Mouse (Mus musculus): ENCODE measurements around the gene Szrd1. TPM values are rescaled to one million over a fixed set of nuclear protein-coding genes. Genes with fewer than 3 reads are reported as not detected.

The Szrd1 gene
- polyA plus RNA-seq, 1 experiment from 2014 or later = 23.7 TPM

DNA sequence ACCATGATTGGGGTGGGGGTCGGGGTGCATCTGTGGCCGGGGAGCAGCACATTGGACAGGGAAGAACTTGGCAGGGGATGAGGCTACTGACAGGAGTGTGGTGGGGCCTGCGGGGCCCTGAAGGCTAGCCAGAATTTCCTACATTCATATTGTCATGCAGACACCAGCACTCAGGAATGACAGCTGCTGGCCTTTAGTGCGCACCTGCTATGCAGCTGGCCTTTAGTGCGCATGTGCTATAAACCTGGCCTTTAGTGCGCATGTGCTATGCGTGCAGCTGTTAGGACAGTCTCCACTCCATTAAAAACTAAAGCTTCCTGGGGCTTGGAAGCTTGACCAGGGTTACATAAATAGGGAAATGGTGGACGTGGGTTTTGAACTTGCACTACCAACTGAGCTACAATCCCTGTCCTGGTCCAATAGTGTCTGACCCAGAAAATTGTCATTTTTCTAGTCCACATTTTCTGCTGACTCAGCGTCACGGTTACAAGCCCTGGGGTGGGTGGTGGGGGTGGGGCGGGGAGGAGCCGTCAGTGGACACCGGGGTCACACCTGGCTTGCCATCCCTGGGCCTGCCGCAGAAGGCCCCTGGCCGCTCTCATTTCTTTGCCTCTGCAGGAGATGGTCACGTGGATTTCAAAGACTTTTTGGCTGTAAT lies 32.9 kb downstream of the Szrd1 start:
- H3K9me3 ChIP-seq (replicated peaks) = no peaks in the 10 kb centered on the region
- H3K27me3 ChIP-seq (replicated peaks) = no peaks in the 10 kb centered on the region
- 76% methylated on average over 16 of the region's 16 CpGs for WGBS
- no peak overlapping the region for H3K4me2 ChIP-seq
- H3K4me1 ChIP-seq = no peaks in the 10 kb centered on the region
- no peak overlapping the region for H3K4me3 ChIP-seq (replicated peaks)
- H3K9ac ChIP-seq (replicated peaks) = no peak overlapping the region
- peaks cover 12% of the 10 kb centered on the region for H3K36me3 ChIP-seq
- no peak for ATAC-seq (ENCODE audit: low FRiP score)
- no peak overlapping the region for H3K27ac ChIP-seq (replicated peaks)

DNA sequence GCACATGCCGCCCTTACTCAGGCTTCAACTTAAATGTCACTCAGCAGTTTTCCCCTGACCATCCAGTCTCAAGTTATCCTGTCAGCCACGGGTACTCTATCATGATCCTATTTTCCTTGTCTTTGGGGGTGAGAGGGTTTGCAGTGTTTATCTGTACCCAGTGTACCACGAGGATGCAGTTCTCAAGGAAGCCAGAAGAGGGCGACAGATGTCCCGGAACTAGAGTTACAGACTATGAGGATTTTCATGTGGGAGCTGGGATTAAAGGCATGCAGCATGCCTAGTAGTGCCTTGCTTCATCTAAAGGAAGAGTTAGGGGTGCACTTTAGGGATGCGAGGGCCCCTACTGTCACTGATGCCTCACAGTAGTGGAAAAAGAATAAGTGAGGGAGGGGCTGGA lies 37.7 kb downstream of the Szrd1 start:
- ATAC-seq (ENCODE audit: low FRiP score) = no peak
- Histone ChIP-seq H3K9me3 (replicated peaks) (no peaks in the 10 kb centered on the region), H3K9ac (replicated peaks) (no peak overlapping the region), H3K27ac (replicated peaks) (no peak overlapping the region), H3K4me3 (replicated peaks) (no peak overlapping the region), H3K4me1 (no peaks in the 10 kb centered on the region), H3K36me3 (no peaks in the 10 kb centered on the region), H3K27me3 (replicated peaks) (no peaks in the 10 kb centered on the region), H3K4me2 (no peak overlapping the region)
- WGBS = 70% methylated on average over 6 of the region's 6 CpGs

DNA sequence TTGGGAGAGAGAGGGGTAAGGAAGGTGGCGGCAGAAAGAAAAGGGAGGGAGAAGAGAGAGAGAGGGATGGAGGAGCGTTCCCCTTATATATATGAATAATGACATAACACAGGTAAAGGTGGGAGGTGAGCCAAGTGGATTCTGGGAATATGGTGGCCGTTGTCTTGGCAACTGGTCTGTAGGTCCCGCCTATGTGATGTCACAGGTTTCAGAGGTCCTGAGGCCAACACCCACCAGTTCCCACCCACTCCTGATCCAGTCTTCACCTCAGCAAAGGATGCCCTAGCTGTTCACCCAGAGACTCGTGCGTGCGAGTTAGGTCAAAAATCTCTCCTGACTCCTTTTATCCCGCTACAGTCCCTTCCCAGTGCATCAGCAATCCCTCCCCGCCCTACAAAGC lies 38.3 kb downstream of the Szrd1 start:
- no peaks in the 10 kb centered on the region for H3K4me1 ChIP-seq
- no peaks in the 10 kb centered on the region for H3K27me3 ChIP-seq (replicated peaks)
- WGBS = 93% methylated on average over 9 of the region's 9 CpGs
- no peak for ATAC-seq (ENCODE audit: low FRiP score)
- no peak overlapping the region for H3K4me3 ChIP-seq (replicated peaks)
- no peaks in the 10 kb centered on the region for H3K9me3 ChIP-seq (replicated peaks)
- H3K9ac ChIP-seq (replicated peaks) = no peak overlapping the region
- no peak overlapping the region for H3K4me2 ChIP-seq
- H3K36me3 ChIP-seq = no peaks in the 10 kb centered on the region
- H3K27ac ChIP-seq (replicated peaks) = no peak overlapping the region

DNA sequence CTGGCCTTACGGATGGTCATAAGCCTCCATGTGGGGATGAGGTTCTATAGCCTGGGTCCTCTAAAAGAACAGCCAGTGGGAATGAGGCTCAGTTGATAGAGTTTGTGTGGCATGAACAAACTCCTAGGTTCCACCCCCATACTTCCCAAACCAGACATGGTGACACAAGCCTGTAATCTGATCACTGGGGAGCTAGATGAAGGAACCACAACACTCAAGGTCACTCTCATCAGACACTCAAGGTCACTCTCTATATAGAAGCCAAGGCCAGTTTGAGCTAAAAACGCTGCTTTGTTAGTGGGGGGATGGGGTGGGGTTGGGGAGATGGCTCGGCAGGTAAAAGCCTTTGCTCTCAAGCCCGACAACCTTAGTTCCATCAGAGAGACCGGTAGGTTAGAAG lies 39.6 kb downstream of the Szrd1 start:
- Histone ChIP-seq H3K9ac (replicated peaks) (no peak overlapping the region), H3K4me3 (replicated peaks) (no peak overlapping the region), H3K27me3 (replicated peaks) (no peaks in the 10 kb centered on the region), H3K9me3 (replicated peaks) (no peaks in the 10 kb centered on the region), H3K4me2 (no peak overlapping the region), H3K27ac (replicated peaks) (no peak overlapping the region), H3K36me3 (no peaks in the 10 kb centered on the region), H3K4me1 (no peaks in the 10 kb centered on the region)
- WGBS = 84% methylated on average over 5 of the region's 5 CpGs
- no peak for ATAC-seq (ENCODE audit: low FRiP score)

DNA sequence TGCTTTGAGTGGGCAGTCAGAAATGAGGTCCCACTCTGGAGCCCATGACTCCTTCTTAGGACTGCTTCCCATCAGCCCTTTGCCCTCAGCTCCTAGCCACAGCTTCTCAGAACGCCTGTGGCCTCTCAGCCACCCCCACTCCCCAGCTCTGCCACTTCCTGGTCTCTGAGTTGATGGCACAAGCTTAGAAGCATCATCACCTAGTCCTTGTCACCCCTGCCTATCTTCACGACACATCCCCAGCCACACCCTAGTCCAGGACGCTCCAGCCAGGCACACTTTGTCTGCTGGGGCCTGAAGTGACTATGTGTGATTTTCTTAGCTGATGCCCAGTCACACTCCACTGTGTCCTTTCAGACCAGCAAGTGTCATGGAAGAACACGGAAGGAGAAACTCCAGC lies 40.6 kb downstream of the Szrd1 start:
- Histone ChIP-seq H3K9me3 (replicated peaks) (no peaks in the 10 kb centered on the region), H3K36me3 (no peaks in the 10 kb centered on the region), H3K9ac (replicated peaks) (no peak overlapping the region), H3K4me1 (no peaks in the 10 kb centered on the region), H3K4me3 (replicated peaks) (no peak overlapping the region), H3K27me3 (replicated peaks) (no peaks in the 10 kb centered on the region), H3K4me2 (no peak overlapping the region), H3K27ac (replicated peaks) (no peak overlapping the region)
- 81% methylated on average over 4 of the region's 4 CpGs for WGBS
- no peak for ATAC-seq (ENCODE audit: low FRiP score)

DNA sequence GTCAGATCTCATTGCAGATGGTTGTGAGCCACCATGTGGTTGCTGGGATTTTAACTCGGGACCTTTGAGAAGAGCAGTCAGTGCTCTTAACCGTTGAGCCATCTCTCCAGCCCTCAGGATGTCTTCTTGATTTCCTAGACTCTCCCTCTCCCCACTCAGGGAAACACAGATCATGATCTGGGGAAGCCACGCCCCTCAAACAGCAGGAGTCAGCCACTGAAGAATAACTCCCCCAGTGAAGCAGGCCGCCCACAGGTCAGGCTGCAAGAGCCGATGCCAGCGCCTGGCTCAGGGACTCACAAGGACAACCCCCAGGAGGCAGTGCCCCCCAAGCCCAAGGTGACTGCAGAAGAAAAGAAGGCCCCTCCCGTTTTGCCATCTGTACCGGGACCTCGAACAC lies 42.9 kb downstream of the Szrd1 start:
- Histone ChIP-seq H3K27me3 (replicated peaks) (no peaks in the 10 kb centered on the region), H3K9ac (replicated peaks) (no peak overlapping the region), H3K4me3 (replicated peaks) (no peak overlapping the region), H3K4me1 (no peaks in the 10 kb centered on the region), H3K4me2 (no peak overlapping the region), H3K27ac (replicated peaks) (no peak overlapping the region), H3K9me3 (replicated peaks) (no peaks in the 10 kb centered on the region), H3K36me3 (no peaks in the 10 kb centered on the region)
- 19% methylated on average over 9 of the region's 9 CpGs for WGBS
- ATAC-seq (ENCODE audit: low FRiP score) = no peak

DNA sequence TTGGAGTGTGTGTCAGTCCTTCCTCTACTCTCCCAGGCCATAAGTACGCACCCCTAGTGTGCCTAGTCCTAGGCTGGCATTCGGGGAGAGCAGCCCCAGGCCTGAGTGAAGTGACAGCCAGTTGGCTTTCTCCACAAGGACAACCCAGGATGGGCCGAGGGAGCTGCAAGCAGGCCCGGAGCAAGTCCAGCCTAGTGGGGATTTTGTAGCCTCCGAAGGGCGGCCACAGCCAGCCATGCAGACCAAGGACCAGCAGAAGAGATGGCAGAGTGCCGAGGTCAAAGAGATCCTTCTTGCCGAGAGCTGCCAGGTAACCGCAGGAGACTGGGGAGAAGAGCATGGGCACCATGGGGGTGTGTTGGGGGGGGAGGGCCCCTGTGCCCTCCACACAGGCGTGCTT lies 44.6 kb downstream of the Szrd1 start:
- 88% methylated on average over 10 of the region's 10 CpGs for WGBS
- Histone ChIP-seq H3K4me2 (no peak overlapping the region), H3K9ac (replicated peaks) (no peak overlapping the region), H3K4me3 (replicated peaks) (no peak overlapping the region), H3K4me1 (no peaks in the 10 kb centered on the region), H3K27ac (replicated peaks) (no peak overlapping the region), H3K36me3 (no peaks in the 10 kb centered on the region), H3K9me3 (replicated peaks) (no peaks in the 10 kb centered on the region), H3K27me3 (replicated peaks) (no peaks in the 10 kb centered on the region)
- no peak for ATAC-seq (ENCODE audit: low FRiP score)

DNA sequence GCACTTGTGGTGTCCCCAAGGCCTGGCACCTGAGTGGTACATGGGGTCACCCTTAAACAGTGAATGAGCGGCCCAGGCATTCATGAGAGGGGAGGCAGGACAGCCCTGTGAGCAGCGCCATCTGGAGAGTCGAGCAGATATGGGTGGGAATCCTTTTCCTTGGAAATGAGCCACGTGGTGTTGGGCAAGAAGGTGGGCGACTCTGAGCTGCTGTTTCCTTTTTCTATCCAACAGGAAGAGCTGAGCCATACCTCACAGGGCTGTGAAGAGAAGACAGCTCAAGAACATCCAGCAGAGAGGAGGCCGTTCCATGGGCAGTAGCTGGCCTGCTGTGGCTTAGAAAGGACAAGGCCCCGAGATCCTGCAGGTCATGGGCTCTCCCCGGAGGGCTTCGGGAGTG lies 50.9 kb downstream of the Szrd1 start:
- 71% methylated on average over 9 of the region's 9 CpGs for WGBS
- H3K27ac ChIP-seq (replicated peaks) = no peak overlapping the region
- H3K27me3 ChIP-seq (replicated peaks) = no peaks in the 10 kb centered on the region
- H3K4me1 ChIP-seq = no peaks in the 10 kb centered on the region
- no peak for ATAC-seq (ENCODE audit: low FRiP score)
- H3K9me3 ChIP-seq (replicated peaks) = no peaks in the 10 kb centered on the region
- H3K4me3 ChIP-seq (replicated peaks) = no peak overlapping the region
- H3K4me2 ChIP-seq = no peak overlapping the region
- no peak overlapping the region for H3K9ac ChIP-seq (replicated peaks)
- no peaks in the 10 kb centered on the region for H3K36me3 ChIP-seq

DNA sequence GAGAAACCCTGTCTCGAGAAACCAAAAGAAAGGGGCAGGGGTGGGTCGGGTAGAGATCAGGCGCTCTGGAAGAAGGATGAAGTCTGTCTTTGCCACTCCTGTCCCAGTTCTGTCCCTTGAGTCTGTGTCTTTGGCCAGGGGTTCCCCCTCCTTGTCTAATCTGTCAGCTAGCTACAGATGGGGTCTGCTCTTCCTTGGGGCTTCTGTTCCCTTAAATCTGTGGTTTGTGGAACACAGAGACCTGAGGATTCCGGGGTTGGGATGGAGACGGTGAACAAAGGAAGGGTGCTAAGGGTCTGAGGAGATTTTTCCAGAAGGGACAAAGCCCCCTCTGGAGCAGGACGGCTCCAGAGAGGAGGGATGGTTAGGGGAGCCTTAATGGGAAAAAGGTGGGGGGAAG lies 51.5 kb downstream of the Szrd1 start, which contains the start of gene Spata21:
TSS of gene Spata21 (plus strand) at position 301 of the 400 bp plus-strand sequence.
- Histone ChIP-seq H3K27ac (replicated peaks) (no peak within 1 kb of the TSS), H3K27me3 (replicated peaks) (no peaks in the 10 kb centered on the region), H3K9ac (replicated peaks) (no peak within 1 kb of the TSS), H3K4me2 (no peak within 1 kb of the TSS), H3K4me3 (replicated peaks) (no peak within 1 kb of the TSS), H3K9me3 (replicated peaks) (no peaks in the 10 kb centered on the region), H3K36me3 (no peaks in the 10 kb centered on the region), H3K4me1 (no peaks in the 10 kb centered on the region)
- 75% methylated on average over 6 of the region's 6 CpGs for WGBS
- no peak for ATAC-seq (ENCODE audit: low FRiP score)

DNA sequence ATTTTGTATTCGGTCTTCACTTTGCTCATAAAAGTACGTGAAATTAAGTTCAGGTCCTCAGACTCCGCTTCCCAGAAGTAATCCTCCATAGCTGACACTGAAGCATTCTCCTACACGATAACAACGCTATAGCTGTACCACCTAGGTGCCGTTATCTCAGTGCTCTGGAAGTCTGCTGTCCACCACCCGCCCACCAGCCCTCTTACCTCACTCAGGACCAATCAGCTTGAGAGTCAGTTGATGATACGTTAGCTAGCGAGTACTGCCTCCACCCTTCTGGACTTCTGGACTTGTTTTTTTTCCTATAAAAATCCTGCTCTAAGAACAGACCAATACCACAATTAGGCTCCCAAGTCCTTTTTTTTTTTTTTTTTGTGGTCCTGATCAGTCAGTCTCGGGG lies 52.7 kb downstream of the Szrd1 start:
- Histone ChIP-seq H3K27me3 (replicated peaks) (no peaks in the 10 kb centered on the region), H3K27ac (replicated peaks) (no peak overlapping the region), H3K9ac (replicated peaks) (no peak overlapping the region), H3K4me1 (no peaks in the 10 kb centered on the region), H3K4me3 (replicated peaks) (no peak overlapping the region), H3K36me3 (no peaks in the 10 kb centered on the region), H3K9me3 (replicated peaks) (no peaks in the 10 kb centered on the region), H3K4me2 (no peak overlapping the region)
- 79% methylated on average over 10 of the region's 10 CpGs for WGBS
- no peak for ATAC-seq (ENCODE audit: low FRiP score)

DNA sequence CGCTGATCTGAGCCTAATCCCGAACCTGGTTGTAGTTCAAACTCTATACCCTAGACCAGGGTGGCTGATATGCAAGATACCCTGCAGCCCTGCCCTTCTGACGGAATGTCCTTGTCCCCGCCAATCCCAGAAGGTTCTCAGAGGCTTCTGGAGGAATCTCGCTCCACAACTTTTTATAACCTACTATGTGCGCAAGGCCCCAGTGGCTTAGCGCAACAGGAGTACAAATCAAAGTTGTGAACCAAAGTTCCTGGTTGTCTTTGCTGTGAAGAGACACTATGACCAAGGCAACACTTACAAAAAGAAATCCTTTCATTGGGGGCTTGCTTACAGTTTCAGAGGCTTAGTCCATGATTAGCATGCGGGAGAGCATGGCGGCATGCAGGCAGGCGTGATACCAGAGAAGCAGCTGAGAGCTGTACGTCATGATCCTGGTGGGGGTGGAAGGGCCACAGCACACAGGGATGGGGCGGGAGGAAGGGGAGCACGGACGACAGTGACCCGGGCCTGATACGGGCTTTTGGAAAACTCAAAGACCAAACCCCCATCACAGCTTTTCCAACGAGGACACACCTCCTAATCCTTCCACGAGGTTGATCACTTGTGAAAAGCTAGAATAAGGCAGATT lies 61.0 kb downstream of the Szrd1 start:
- no peak overlapping the region for H3K27ac ChIP-seq (replicated peaks)
- no peaks in the 10 kb centered on the region for H3K9me3 ChIP-seq (replicated peaks)
- peak overlapping the region; percentile 70; the same call in 1 of the 2 replicates for H3K4me3 ChIP-seq (replicated peaks)
- no peak overlapping the region for H3K9ac ChIP-seq (replicated peaks)
- H3K36me3 ChIP-seq = peaks cover 1% of the 10 kb centered on the region; the same call in 1 of the 2 replicates
- peaks cover 25% of the 10 kb centered on the region for H3K4me1 ChIP-seq
- 72% methylated on average over 18 of the region's 18 CpGs for whole genome bisulfite sequencing
- H3K4me2 ChIP-seq = peak overlapping the region; percentile 11; the same call in 1 of the 2 replicates
- no peak for ATAC-seq (ENCODE audit: low FRiP score)
- no peaks in the 10 kb centered on the region for H3K27me3 ChIP-seq (replicated peaks)

DNA sequence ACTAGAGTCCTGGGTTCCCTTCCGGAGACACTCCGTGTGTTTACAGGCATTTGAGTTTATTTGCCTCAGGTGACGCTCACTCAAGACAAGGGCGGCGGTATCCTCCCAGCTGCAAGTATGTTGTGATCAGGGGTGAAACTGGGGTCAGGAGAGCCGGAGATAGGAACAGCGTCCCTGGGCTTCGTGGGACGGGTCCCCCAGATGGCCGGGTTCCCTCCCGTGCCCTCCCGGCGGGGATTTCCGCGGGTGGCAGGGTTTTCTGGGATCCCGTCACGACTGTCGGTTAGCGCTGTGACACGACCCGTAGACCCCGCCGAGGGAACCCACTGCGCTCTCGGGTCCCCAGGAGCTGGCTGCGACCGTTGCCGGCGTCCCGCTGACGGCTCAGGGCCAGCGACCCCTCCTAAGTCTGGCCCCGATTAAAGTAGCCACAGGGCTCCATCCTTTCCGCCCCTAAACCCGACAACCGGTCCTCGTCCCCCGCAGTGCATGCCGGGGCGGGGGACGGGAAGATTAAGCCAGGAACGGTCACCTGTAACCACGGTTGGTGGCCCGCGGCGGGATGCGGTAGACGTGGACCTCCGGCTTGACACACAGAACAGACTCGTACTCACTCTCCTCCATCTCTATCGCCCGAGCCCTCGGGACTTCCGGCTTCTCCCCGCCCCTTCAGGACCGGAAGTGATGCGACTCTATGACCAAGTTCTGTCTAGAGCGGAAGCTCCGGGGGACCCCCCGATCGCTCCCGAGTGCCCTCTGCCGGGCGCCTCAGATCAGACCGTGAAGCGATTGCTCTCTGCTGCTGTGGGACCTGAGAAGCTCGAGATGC lies 61.7 kb downstream of the Szrd1 start, which contains the start of gene Necap2:
TSS of gene Necap2 (minus strand) at position 677 of the 829 bp plus-strand sequence.
- peaks cover 8% of the 10 kb centered on the region; the same call in 1 of the 2 replicates for H3K36me3 ChIP-seq
- no peaks in the 10 kb centered on the region for H3K9me3 ChIP-seq (replicated peaks)
- peaks cover 30% of the 10 kb centered on the region for H3K4me1 ChIP-seq
- H3K4me3 ChIP-seq (replicated peaks) = peak within 1 kb of the TSS; percentile 70
- no peaks in the 10 kb centered on the region for H3K27me3 ChIP-seq (replicated peaks)
- H3K27ac ChIP-seq (replicated peaks) = peak within 1 kb of the TSS; percentile 80
- ATAC-seq (ENCODE audit: low FRiP score) = peak; percentile 94
- WGBS = under 1% methylated on average over 65 of the region's 67 CpGs
- H3K9ac ChIP-seq (replicated peaks) = peak within 1 kb of the TSS; percentile 78
- H3K4me2 ChIP-seq = peak within 1 kb of the TSS; percentile 89

All from neural tube, embryonic 15.5 days (tissue).